Mouse (Mus musculus) heart, embryonic 15.5 days (tissue): ENCODE measurements around the gene Sult1e1. TPM values are rescaled to one million over a fixed set of nuclear protein-coding genes. Genes with fewer than 3 reads are reported as not detected.

ENCODE experiments used
- ATAC-seq: fragments of 200-750 bp; cut with Nextera tagmentation; replicated peaks from 2 replicates; pipeline ENCODE4 v1.8.0; 2017; ENCODE audit warnings: low read depth, moderate TSS enrichment; ENCODE audit not compliant: insufficient number of reproducible peaks, insufficient read depth, low FRiP score
- H3K27ac ChIP-seq: fragments of 300-500 bp; sonication (generic); 2 replicates; pipeline ENCODE4 v1.5.1; 2015; ENCODE audit warnings: mild to moderate bottlenecking, inconsistent platforms
- H3K27me3 ChIP-seq: fragments of 300-500 bp; sonication (generic); 2 replicates; pipeline ENCODE4 v1.6.1; 2015; ENCODE audit warnings: inconsistent platforms
- H3K36me3 ChIP-seq: fragments of 300-500 bp; sonication (generic); 2 replicates; pipeline ENCODE4 v1.6.1; 2015; ENCODE audit warnings: mild to moderate bottlenecking, inconsistent platforms
- H3K4me1 ChIP-seq: fragments of 300-500 bp; sonication (generic); replicated peaks from 2 replicates; pipeline ENCODE4 v1.6.1; 2015; ENCODE audit warnings: inconsistent platforms
- H3K4me2 ChIP-seq: fragments of 300-500 bp; sonication (generic); 2 replicates; pipeline ENCODE4 v1.6.1; 2015; ENCODE audit warnings: inconsistent platforms, mild to moderate bottlenecking, moderate library complexity
- H3K4me3 ChIP-seq: fragments of 300-500 bp; sonication (generic); 2 replicates; pipeline ENCODE4 v1.5.1; 2015; ENCODE audit warnings: mild to moderate bottlenecking, inconsistent platforms
- H3K9ac ChIP-seq: fragments of 300-500 bp; sonication (generic); 2 replicates; pipeline ENCODE4 v1.6.1; 2015; ENCODE audit warnings: mild to moderate bottlenecking, inconsistent platforms
- H3K9me3 ChIP-seq: fragments of 300-500 bp; sonication (generic); replicated peaks from 2 replicates; pipeline ENCODE4 v1.6.1; 2016; ENCODE audit warnings: inconsistent platforms
- WGBS: fragments of 180-500 bp; shearing (Covaris S2); methylation state at CpG from one replicate; pipeline ENCODE4 v1.1.7; 2015; ENCODE audit warnings: mixed read lengths; 5-methylcytosine and 5-hydroxymethylcytosine counted together
- microRNA-seq: library from miRNA; unstranded; fragments of <30 nt; microRNA quantifications from one replicate; pipeline ENCODE4, GENCODE M21; 2016
- polyA plus RNA-seq: library from polyadenylated mRNA; unstranded; fragments of >200 nt; fragmentation: Nextera tagmentation; extraction: Ambion mirVana; gene quantifications from 2 replicates; pipeline ENCODE4 v1.2.1, GENCODE M21; 2015

Gene Sult1e1
- polyA plus RNA-seq, 1 experiment from 2014 or later, result not detected

GRCm38 (mm10) chr5:87567306-87567705 lies 24.1 kb downstream of the Sult1e1 start:
- no peaks in the 10 kb centered on the region for H3K9me3 ChIP-seq
- no peak overlapping the region for H3K9ac ChIP-seq
- no peak overlapping the region for H3K27ac ChIP-seq
- no peaks in the 10 kb centered on the region for H3K36me3 ChIP-seq
- H3K4me2 ChIP-seq, result no peak overlapping the region
- no peak for ATAC-seq
- no peaks in the 10 kb centered on the region for H3K4me1 ChIP-seq
- H3K4me3 ChIP-seq, result no peak overlapping the region
- H3K27me3 ChIP-seq, result no peaks in the 10 kb centered on the region
- 62% methylated on average over 1 of the region's 1 CpGs for WGBS

- H3K4me2 ChIP-seq, result no peak overlapping the region
- no peak overlapping the region for H3K9ac ChIP-seq
- no peaks in the 10 kb centered on the region for H3K4me1 ChIP-seq
- no peak overlapping the region for H3K27ac ChIP-seq
- no peaks in the 10 kb centered on the region for H3K36me3 ChIP-seq
- ATAC-seq, result no peak
- no peak overlapping the region for H3K4me3 ChIP-seq
- H3K27me3 ChIP-seq, result no peaks in the 10 kb centered on the region
- H3K9me3 ChIP-seq, result no peaks in the 10 kb centered on the region
Observed at GRCm38 (mm10) chr5:87562966-87563365, 28.4 kb downstream of the Sult1e1 start.

- no peaks in the 10 kb centered on the region for H3K4me1 ChIP-seq
- H3K4me2 ChIP-seq, result no peak overlapping the region
- H3K9me3 ChIP-seq, result no peaks in the 10 kb centered on the region
- H3K9ac ChIP-seq, result no peak overlapping the region
- no peak for ATAC-seq
- H3K27me3 ChIP-seq, result no peaks in the 10 kb centered on the region
- no peak overlapping the region for H3K27ac ChIP-seq
- WGBS, result 61% methylated on average over 4 of the region's 4 CpGs
- no peak overlapping the region for H3K4me3 ChIP-seq
- no peaks in the 10 kb centered on the region for H3K36me3 ChIP-seq
Observed at GRCm38 (mm10) chr5:87562526-87562925, 28.9 kb downstream of the Sult1e1 start.

GRCm38 (mm10) chr5:87560145-87560544 lies 31.2 kb downstream of the Sult1e1 start:
- no peaks in the 10 kb centered on the region for H3K4me1 ChIP-seq
- H3K4me2 ChIP-seq, result no peak overlapping the region
- no peaks in the 10 kb centered on the region for H3K27me3 ChIP-seq
- no peak overlapping the region for H3K9ac ChIP-seq
- 63% methylated on average over 5 of the region's 5 CpGs for WGBS
- no peaks in the 10 kb centered on the region for H3K36me3 ChIP-seq
- H3K9me3 ChIP-seq, result no peaks in the 10 kb centered on the region
- no peak for ATAC-seq
- no peak overlapping the region for H3K27ac ChIP-seq
- H3K4me3 ChIP-seq, result no peak overlapping the region

GRCm38 (mm10) chr5:87550935-87551334 lies 40.5 kb downstream of the Sult1e1 start:
- Histone ChIP-seq H3K36me3 (no peaks in the 10 kb centered on the region), H3K4me3 (no peak overlapping the region), H3K4me1 (no peaks in the 10 kb centered on the region), H3K27me3 (no peaks in the 10 kb centered on the region), H3K9ac (no peak overlapping the region), H3K9me3 (no peaks in the 10 kb centered on the region), H3K4me2 (no peak overlapping the region), H3K27ac (no peak overlapping the region)
- WGBS, result 36% methylated on average over 1 of the region's 1 CpGs
- ATAC-seq, result no peak

- Histone ChIP-seq H3K9ac (no peak within 1 kb of the TSS), H3K4me3 (no peak within 1 kb of the TSS), H3K36me3 (no peaks in the 10 kb centered on the region), H3K4me1 (no peaks in the 10 kb centered on the region), H3K4me2 (no peak within 1 kb of the TSS), H3K27ac (no peak within 1 kb of the TSS), H3K9me3 (no peaks in the 10 kb centered on the region), H3K27me3 (no peaks in the 10 kb centered on the region)
- WGBS, result 88% methylated on average over 2 of the region's 2 CpGs
- no peak for ATAC-seq
Observed at GRCm38 (mm10) chr5:87538111-87538510, 53.3 kb downstream of the Sult1e1 start, which contains the start of gene Sult1b1. Sult1b1 (minus strand) TSS chr5:87538195.

GRCm38 (mm10) chr5:87535994-87536644 lies 55.3 kb downstream of the Sult1e1 start:
- Histone ChIP-seq H3K27me3 (no peaks in the 10 kb centered on the region), H3K27ac (no peak overlapping the region), H3K9me3 (no peaks in the 10 kb centered on the region), H3K9ac (no peak overlapping the region), H3K4me2 (no peak overlapping the region), H3K4me3 (no peak overlapping the region), H3K4me1 (no peaks in the 10 kb centered on the region), H3K36me3 (no peaks in the 10 kb centered on the region)
- WGBS, result 81% methylated on average over 4 of the region's 4 CpGs
- no peak for ATAC-seq

- Histone ChIP-seq H3K4me3 (no peak overlapping the region), H3K9me3 (no peaks in the 10 kb centered on the region), H3K4me2 (no peak overlapping the region), H3K9ac (no peak overlapping the region), H3K27me3 (no peaks in the 10 kb centered on the region), H3K27ac (no peak overlapping the region), H3K4me1 (no peaks in the 10 kb centered on the region), H3K36me3 (no peaks in the 10 kb centered on the region)
- ATAC-seq, result no peak
- WGBS, result 59% methylated on average over 2 of the region's 2 CpGs
Observed at GRCm38 (mm10) chr5:87532288-87532687, 59.1 kb downstream of the Sult1e1 start.

Small RNA genes within 50 kb of the gene (microRNA-seq; reads per million reads assigned to microRNA genes)
- gene Mir3969, result 0.63 reads per million

Other genes with a start within 250 kb of the Sult1e1 start
- gene Ugt2b38, start 167.4 kb downstream of the Sult1e1 start, polyA plus RNA-seq, result not detected in 2 replicates
- not detected in 2 replicates for gene Ugt2a2, start 109.3 kb downstream of the Sult1e1 start, polyA plus RNA-seq
- not detected in 2 replicates for gene Gm43638, start 104.8 kb downstream of the Sult1e1 start, polyA plus RNA-seq
- gene Ugt2a1, start 100.7 kb downstream of the Sult1e1 start, polyA plus RNA-seq, result not detected in 2 replicates
- not detected in 2 replicates for gene Sult1b1, start 53.4 kb downstream of the Sult1e1 start, polyA plus RNA-seq
- not detected in 2 replicates for gene Sult1d1, start 22.6 kb downstream of the Sult1e1 start, polyA plus RNA-seq
- not detected in 2 replicates for gene Csn1s1, start 74.6 kb upstream of the Sult1e1 start, polyA plus RNA-seq
- gene Csn2, start 108.0 kb upstream of the Sult1e1 start, polyA plus RNA-seq, result 0.24 TPM in 1 of 2 replicates, not detected in the other
- gene Csn1s2a, start 183.0 kb upstream of the Sult1e1 start, polyA plus RNA-seq, result not detected in 2 replicates
- not detected in 2 replicates for gene Csn1s2b, start 216.5 kb upstream of the Sult1e1 start, polyA plus RNA-seq
- not detected in 2 replicates for gene Prr27, start 234.1 kb upstream of the Sult1e1 start, polyA plus RNA-seq